Mouse (Mus musculus) MEL (cell line): Measurements from ENCODE around the gene Blzf1. TPM values are rescaled to one million over a fixed set of nuclear protein-coding genes. Genes with fewer than 3 reads are reported as not detected.

ENCODE experiments used
- DNase-seq: peaks from one replicate; pipeline ENCODE4 v3.0.0; 2011; ENCODE audit warnings: low read depth, low spot score
- H3K27ac ChIP-seq: 2 replicates; pipeline ENCODE4 v1.5.1; 2012; ENCODE audit warnings: low read depth, mild to moderate bottlenecking, control low read depth, low read length, moderate library complexity; ENCODE audit not compliant: control insufficient read depth
- H3K27me3 ChIP-seq, 2 experiments: fragments of 150-350 bp in 1 of 2; sonication (generic) in 1 of 2; 2 replicates each; pipeline ENCODE4 v1.6.1; 2012; ENCODE audit warnings: low read length in 2 of 2, mild to moderate bottlenecking in 2 of 2, improper control_type of control experiment in 1 of 2, moderate library complexity in 1 of 2; ENCODE audit not compliant: insufficient read depth in 2 of 2, control insufficient read depth in 1 of 2
- H3K36me3 ChIP-seq, 2 experiments: 2 replicates each; pipeline ENCODE4 v1.6.1; 2012 to 2014; ENCODE audit warnings: low read length in 2 of 2, improper control_type of control experiment in 1 of 2, inconsistent platforms in 1 of 2, mild to moderate bottlenecking in 1 of 2; ENCODE audit not compliant: insufficient read depth in 2 of 2, control insufficient read depth in 1 of 2
- H3K4me1 ChIP-seq, 2 experiments: fragments of 150-350 bp in 1 of 2; sonication (generic) in 1 of 2; 2 replicates each; pipeline ENCODE4 v1.6.1; 2012; ENCODE audit warnings: low read length in 2 of 2, improper control_type of control experiment in 1 of 2, mild to moderate bottlenecking in 1 of 2; ENCODE audit not compliant: insufficient read depth in 2 of 2, control insufficient read depth in 1 of 2
- H3K4me3 ChIP-seq, 2 experiments: fragments of 150-350 bp in 1 of 2; sonication (generic) in 1 of 2; 2 replicates each; pipeline ENCODE4 v1.5.1; 2012; ENCODE audit warnings: low read depth in 2 of 2, low read length in 2 of 2, mild to moderate bottlenecking in 2 of 2, moderate library complexity in 2 of 2, control low read depth in 1 of 2, improper control_type of control experiment in 1 of 2; ENCODE audit not compliant: control insufficient read depth in 1 of 2, insufficient read depth in 1 of 2
- H3K79me2 ChIP-seq: 2 replicates; pipeline ENCODE4 v1.6.1; 2012; ENCODE audit warnings: mild to moderate bottlenecking, low read length, moderate library complexity; ENCODE audit not compliant: control insufficient read depth, poor library complexity, insufficient read depth
- H3K9ac ChIP-seq: 2 replicates; pipeline ENCODE4 v1.6.1; 2012; ENCODE audit warnings: low read depth, mild to moderate bottlenecking, control low read depth, low read length, moderate library complexity; ENCODE audit not compliant: control insufficient read depth, poor library complexity, severe bottlenecking
- H3K9me3 ChIP-seq: fragments of 150-350 bp; sonication (generic); replicated peaks from 2 replicates; pipeline ENCODE4 v1.6.1; 2012; ENCODE audit warnings: mild to moderate bottlenecking, low read length, improper control_type of control experiment, moderate library complexity; ENCODE audit not compliant: insufficient read depth
- CHD1 ChIP-seq: IDR thresholded peaks from 2 replicates; pipeline ENCODE4 v1.6.1; 2012; ENCODE audit warnings: low read depth, mild to moderate bottlenecking, inconsistent platforms, low read length, improper control_type of control experiment
- E2F4 ChIP-seq: IDR thresholded peaks from 2 replicates; pipeline ENCODE4 v1.6.1; 2011; ENCODE audit warnings: low read depth, low read length, improper control_type of control experiment, borderline replicate concordance
- ETS1 ChIP-seq: IDR thresholded peaks from 2 replicates; pipeline ENCODE4 v1.6.1; 2012; ENCODE audit warnings: low read depth, mild to moderate bottlenecking, inconsistent platforms, low read length, improper control_type of control experiment, moderate library complexity
- GABPA ChIP-seq: IDR thresholded peaks from 2 replicates; pipeline ENCODE4 v1.6.1; 2012; ENCODE audit warnings: low read depth, mild to moderate bottlenecking, inconsistent platforms, low read length, improper control_type of control experiment, moderate library complexity
- HCFC1 ChIP-seq: IDR thresholded peaks from 2 replicates; pipeline ENCODE4 v1.6.1; 2012; ENCODE audit warnings: low read depth, mild to moderate bottlenecking, inconsistent platforms, low read length, improper control_type of control experiment, moderate library complexity
- JUND ChIP-seq: IDR thresholded peaks from 2 replicates; pipeline ENCODE4 v1.6.1; 2011; ENCODE audit warnings: low read depth, mild to moderate bottlenecking, improper control_type of control experiment, low read length
- MAFK ChIP-seq: IDR thresholded peaks from 2 replicates; pipeline ENCODE4 v1.6.1; 2011; ENCODE audit warnings: low read depth, mild to moderate bottlenecking, low read length, improper control_type of control experiment, borderline replicate concordance
- MAX ChIP-seq: IDR thresholded peaks from 2 replicates; pipeline ENCODE4 v1.6.1; 2011; ENCODE audit warnings: low read length, improper control_type of control experiment
- MAZ ChIP-seq: IDR thresholded peaks from 2 replicates; pipeline ENCODE4 v1.6.1; 2012; ENCODE audit warnings: low read depth, mild to moderate bottlenecking, inconsistent platforms, low read length, improper control_type of control experiment
- MYC ChIP-seq: IDR thresholded peaks from 2 replicates; pipeline ENCODE4 v1.6.1; 2011; ENCODE audit warnings: low read depth, mild to moderate bottlenecking, low read length, improper control_type of control experiment, moderate library complexity
- NRF1 ChIP-seq: IDR thresholded peaks from 2 replicates; pipeline ENCODE4 v1.6.1; 2014; ENCODE audit warnings: low read depth, mild to moderate bottlenecking, inconsistent platforms, low read length, improper control_type of control experiment, moderate library complexity; ENCODE audit not compliant: poor library complexity, insufficient read depth, severe bottlenecking
- TAL1 ChIP-seq: IDR thresholded peaks from 2 replicates; pipeline ENCODE4 v1.6.1; 2012; ENCODE audit warnings: mild to moderate bottlenecking, inconsistent platforms, low read length, moderate library complexity, mixed read lengths
- TBP ChIP-seq: IDR thresholded peaks from 2 replicates; pipeline ENCODE4 v1.8.0; 2011; ENCODE audit warnings: low read depth, low read length, improper control_type of control experiment
- TCF12 ChIP-seq: IDR thresholded peaks from 2 replicates; pipeline ENCODE4 v1.6.1; 2014; ENCODE audit warnings: low read depth, mild to moderate bottlenecking, inconsistent platforms, low read length, improper control_type of control experiment, moderate library complexity
- UBTF ChIP-seq: IDR thresholded peaks from 2 replicates; pipeline ENCODE4 v1.6.1; 2012; ENCODE audit warnings: low read depth, mild to moderate bottlenecking, inconsistent platforms, low read length, improper control_type of control experiment, moderate library complexity, borderline replicate concordance; ENCODE audit not compliant: insufficient read depth
- ZC3H11A ChIP-seq: IDR thresholded peaks from 2 replicates; pipeline ENCODE4 v1.6.1; 2012; ENCODE audit warnings: low read depth, mild to moderate bottlenecking, inconsistent platforms, low read length, improper control_type of control experiment
- ZKSCAN1 ChIP-seq: IDR thresholded peaks from 2 replicates; pipeline ENCODE4 v1.6.1; 2012; ENCODE audit warnings: low read depth, mild to moderate bottlenecking, inconsistent platforms, low read length, improper control_type of control experiment, moderate library complexity
- ZNF384 ChIP-seq: IDR thresholded peaks from 2 replicates; pipeline ENCODE4 v1.6.1; 2012; ENCODE audit warnings: low read depth, mild to moderate bottlenecking, inconsistent platforms, low read length, improper control_type of control experiment
- polyA plus RNA-seq, 2 experiments: library from polyadenylated mRNA; stranded (reverse) in 1 of 2; unstranded in 1 of 2; fragments of >175 nt in 1 of 2; fragments of >200 nt in 1 of 2; gene quantifications; 2 replicates each; pipeline versions ENCODE4 v1.2.1 to v1.2.4; 2012; ENCODE audit warnings: low replicate concordance in 2 of 2, low read depth in 1 of 2; ENCODE audit not compliant: insufficient read length in 2 of 2, insufficient read depth in 1 of 2, missing spikeins in 1 of 2
- total RNA-seq: library from RNA; depleted of rRNA; stranded (reverse); fragments of 300-350 nt; gene quantifications from 2 replicates; pipeline ENCODE4 v1.2.3, GENCODE M21; 2012

Gene Blzf1
- total and polyA plus RNA-seq, 3 experiments, result 17.1 to 18.2 TPM; not detected in 1

DNA sequence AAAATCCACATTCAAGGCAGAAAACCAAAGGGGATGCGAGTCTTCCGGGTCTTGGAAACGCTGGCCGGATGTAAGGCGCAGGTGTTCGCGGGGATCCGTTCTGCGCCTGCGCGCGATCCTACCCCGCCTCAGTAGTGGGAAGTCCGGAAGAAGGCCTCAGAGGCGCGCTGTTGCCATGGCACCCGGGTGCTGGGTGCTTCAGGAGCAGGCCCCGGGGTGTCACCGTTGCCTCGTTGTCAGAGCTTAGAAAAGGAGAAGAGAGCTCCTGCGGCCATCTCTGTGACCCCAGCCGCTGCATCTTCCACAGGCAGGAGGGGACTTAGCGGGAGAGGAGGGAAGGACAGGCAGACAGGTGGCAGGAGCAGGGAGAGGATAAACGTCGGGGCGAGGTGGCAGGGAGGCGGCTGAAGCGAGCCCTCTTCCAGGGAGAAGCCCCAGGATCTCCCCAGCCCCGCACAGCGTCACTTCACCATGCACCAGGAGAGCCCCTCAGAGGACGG lies 31.8 kb downstream of the Blzf1 start, which contains the start of gene Ccdc181 (continued):
- no peak; the same call in 1 of the 2 replicates for TF ChIP-seq MYC
- TF ChIP-seq JUND, result no peak
- TF ChIP-seq MAZ, result no peak
- no peak for TF ChIP-seq UBTF
- TF ChIP-seq HCFC1, result peak; percentile 87
- TF ChIP-seq MAFK, result no peak
- TF ChIP-seq GABPA, result no peak
- peak; percentile 70 for TF ChIP-seq ETS1

DNA sequence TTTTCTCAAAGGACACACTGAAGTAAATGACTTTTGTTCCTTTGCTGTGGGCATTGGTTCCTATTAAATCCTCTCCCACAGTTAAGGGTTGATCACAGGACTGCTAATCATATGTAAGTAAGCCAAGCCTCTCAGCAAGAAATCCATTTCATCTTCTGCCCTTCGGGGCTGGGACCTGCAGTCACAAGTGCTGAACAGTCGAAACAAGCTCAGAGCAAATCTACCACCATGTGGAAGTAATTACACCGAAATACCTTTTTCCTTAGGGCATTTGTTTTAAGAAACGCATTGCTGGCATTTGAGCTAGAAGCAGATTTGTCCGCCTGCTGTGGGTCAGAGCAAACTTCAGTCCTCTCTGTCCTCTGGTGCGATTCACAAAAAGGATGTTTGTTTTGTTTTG lies 33.6 kb downstream of the Blzf1 start:
- TF ChIP-seq MYC (no peak), CHD1 (no peak), MAX (no peak), ETS1 (no peak), ZKSCAN1 (no peak), NRF1 (no peak), JUND (no peak), TBP (no peak), E2F4 (no peak), ZC3H11A (no peak), TCF12 (no peak), MAZ (no peak)
- Histone ChIP-seq H3K36me3 (peaks cover 0 to 6% of the 10 kb centered on the region in 2 experiments; a peak in 2 of 4 replicates), H3K9ac (no peak overlapping the region), H3K4me1 (peaks cover 0 to 6% of the 10 kb centered on the region in 2 experiments; a peak in 1 of 4 replicates), H3K4me3 (no peak overlapping the region), H3K79me2 (no peaks in the 10 kb centered on the region; the same call in 1 of the 2 replicates), H3K27ac (no peak overlapping the region), H3K9me3 (no peaks in the 10 kb centered on the region), H3K27me3 (no peaks in the 10 kb centered on the region)
- no peak for DNase-seq

- H3K79me2 ChIP-seq, result no peaks in the 10 kb centered on the region; the same call in 1 of the 2 replicates
- no peaks in the 10 kb centered on the region for H3K9me3 ChIP-seq
- TF ChIP-seq ZNF384, result no peak
- no peak for TF ChIP-seq TAL1
- peaks cover 0 to 2% of the 10 kb centered on the region in 2 experiments; a peak in 1 of 4 replicates for H3K36me3 ChIP-seq
- H3K4me1 ChIP-seq, result 0 out of 4 replicates have a peak, but pooled peaks cover 0 to 3% of the 10 kb centered on the region in 2 experiments
- no peak overlapping the region for H3K27ac ChIP-seq
- no peak overlapping the region for H3K4me3 ChIP-seq
- no peak overlapping the region for H3K9ac ChIP-seq
- no peaks in the 10 kb centered on the region for H3K27me3 ChIP-seq
- DNase-seq, result no peak
Measured at GRCm38 (mm10) chr1:164270941-164271340, 36.3 kb downstream of the Blzf1 start.
